15 mouse cellular contexts compared by ENCODE assay signal in the genomic region with DNA sequence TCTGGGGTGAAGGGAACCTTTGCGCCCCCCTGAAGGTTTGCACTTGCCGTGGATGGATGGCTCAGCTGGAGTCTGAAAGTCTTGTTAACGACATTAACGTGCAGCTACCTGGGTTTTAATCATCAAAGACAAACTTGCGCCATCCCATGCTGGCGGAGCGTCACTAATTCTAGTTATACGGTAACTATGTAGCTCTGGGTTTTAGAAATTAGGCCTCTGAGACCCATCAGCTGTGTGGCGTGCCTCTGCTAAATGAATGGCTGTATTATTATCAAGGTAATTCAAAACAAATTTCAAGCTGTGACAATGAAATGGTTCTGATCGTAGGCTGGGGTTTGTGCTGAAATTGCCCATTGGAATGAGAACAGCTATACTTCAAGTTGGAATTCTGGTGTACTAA.
"Had no signal": no experiment of that assay in that cellular context is flagged by ENCODE, and none has a peak within 500 bp of the region (broad histone marks: within the 10 kb centered on the region; RNA-seq: fewer than 3 reads in every experiment).

No protein-coding gene starts in this region.

- H3K9ac ChIP-seq: lung, embryonic 14.5 days; midbrain, embryonic 13.5 days; midbrain, embryonic 15.5 days had no signal

- H3K27ac ChIP-seq: midbrain, embryonic 13.5 days; midbrain, embryonic 15.5 days had no signal

- H3K4me3 ChIP-seq: midbrain, embryonic 13.5 days; midbrain, embryonic 15.5 days had no signal

- H3K4me2 ChIP-seq: lung, embryonic 14.5 days; midbrain, embryonic 11.5 days; midbrain, embryonic 13.5 days; midbrain, embryonic 15.5 days had no signal

- DNase-seq: lung, adult 18-20 months; lung, embryonic 14.5 days; lung, postnatal 10 days; lung, postnatal 4 days; retina, postnatal 1 day; right cerebral cortex, adult 18-20 months; right cerebral cortex, postnatal 25 days; right cerebral cortex, postnatal 4 days; spleen, adult 18-20 months; thymus, adult 18-20 months; thymus, postnatal 14 days; thymus, postnatal 36 days had no signal

- H3K9me3 ChIP-seq: midbrain, embryonic 13.5 days; midbrain, embryonic 15.5 days had no signal

- ATAC-seq: midbrain, embryonic 13.5 days; midbrain, embryonic 15.5 days had no signal

- H3K36me3 ChIP-seq: midbrain, embryonic 13.5 days; midbrain, embryonic 15.5 days had no signal
